ENCODE assay signal across 18 mouse cellular contexts in genomic region chr9:107453151-107453550, GRCm38 (mm10). TPM values are rescaled to one million over a fixed set of nuclear protein-coding genes. Genes with fewer than 3 reads are reported as not detected.
A peak's percentile ranks its signal among the peaks of the same experiment; 100 is the strongest.
DNase-seq lines count a peak whose midpoint lies in the region; ATAC-seq and TF ChIP-seq lines count a peak whose summit lies in the region.
"Had no signal": no experiment of that assay in that cellular context is flagged by ENCODE, and none has a peak within 500 bp of the region (broad histone marks: within the 10 kb centered on the region; RNA-seq: fewer than 3 reads in every experiment).

No protein-coding gene starts in this region.

- TF ChIP-seq CTCF in lung, embryonic 14.5 days (IDR thresholded peaks at IDR 0.05; ENCODE audit: low read depth), result peak; percentile 42; the same call in 1 of the 2 replicates

- peak overlapping the region; percentile 38; the same call in 1 of the 2 replicates for H3K4me2 ChIP-seq in lung, embryonic 14.5 days
- H3K4me2 ChIP-seq in midbrain, embryonic 14.5 days (ENCODE audit: low read length), result no peak overlapping the region
- no peak overlapping the region for H3K4me2 ChIP-seq in midbrain, embryonic 16.5 days (ENCODE audit: low read length)
- H3K4me2 ChIP-seq: embryonic facial prominence, embryonic 13.5 days; limb, embryonic 13.5 days had no signal

- 0 out of 2 replicates have a peak overlapping the region, but pooled peaks have one; percentile 31 for H3K27ac ChIP-seq in heart, embryonic 10.5 days
- no peak overlapping the region for H3K27ac ChIP-seq in lung, embryonic 14.5 days (ENCODE audit: low read depth)
- H3K27ac ChIP-seq in midbrain, embryonic 14.5 days (replicated peaks; ENCODE audit: low read depth, low read length), result peak overlapping the region; percentile 49; the same call in 1 of the 2 replicates
- H3K27ac ChIP-seq in midbrain, embryonic 16.5 days (ENCODE audit: low read length), result no peak overlapping the region
- H3K27ac ChIP-seq: embryonic facial prominence, embryonic 13.5 days; gastrocnemius, adult 2 months; limb, embryonic 13.5 days had no signal

- ATAC-seq in lung, embryonic 14.5 days (ENCODE audit: insufficient read depth), result peak; percentile 44; the same call in 1 of the 2 replicates
- ATAC-seq in midbrain, embryonic 14.5 days (ENCODE audit: low FRiP score, low TSS enrichment), result no peak
- no peak for ATAC-seq in midbrain, embryonic 16.5 days
- ATAC-seq: forebrain, embryonic 14.5 days; inflammation-experienced regulatory T-cells, adult 6 months had no signal

- H3K4me3 ChIP-seq in heart, embryonic 10.5 days, result no peak overlapping the region
- no peak overlapping the region for H3K4me3 ChIP-seq in lung, embryonic 14.5 days (ENCODE audit: low read depth, low read length)
- H3K4me3 ChIP-seq in midbrain, embryonic 14.5 days (replicated peaks; ENCODE audit: low read depth, low read length), result no peak overlapping the region
- H3K4me3 ChIP-seq in midbrain, embryonic 16.5 days (ENCODE audit: low read depth, low read length), result no peak overlapping the region
- H3K4me3 ChIP-seq: embryonic facial prominence, embryonic 13.5 days; erythroblast, embryonic 14.5 days; gastrocnemius, adult 2 months; limb, embryonic 13.5 days had no signal

- H3K36me3 ChIP-seq in heart, embryonic 10.5 days, result no peaks in the 10 kb centered on the region
- H3K36me3 ChIP-seq in lung, embryonic 14.5 days (ENCODE audit: insufficient read depth), result no peaks in the 10 kb centered on the region
- no peaks in the 10 kb centered on the region for H3K36me3 ChIP-seq in midbrain, embryonic 14.5 days (ENCODE audit: control insufficient read depth, insufficient read depth, low read length)
- H3K36me3 ChIP-seq in midbrain, embryonic 16.5 days (ENCODE audit: control insufficient read depth, insufficient read depth, low read length), result no peaks in the 10 kb centered on the region
- H3K36me3 ChIP-seq: embryonic facial prominence, embryonic 13.5 days; limb, embryonic 13.5 days had no signal

- no peak for DNase-seq in heart, embryonic 10.5 days (ENCODE audit: low spot score)
- DNase-seq in heart, adult 11 months, result no peak
- DNase-seq in lung, embryonic 14.5 days, result peak; percentile 60
- DNase-seq in lung, postnatal 10 days, result no peak
- DNase-seq in midbrain, embryonic 14.5 days, result no peak
- no peak for DNase-seq in adrenal gland, adult 18-20 months (ENCODE audit: low spot score in 2 of 2)
- DNase-seq: adrenal gland, postnatal 25 days; cerebellum, adult 8-10 months; gastrocnemius, adult 2 months; right cerebral cortex, postnatal 14 days; thymus, adult 18-20 months had no signal

- peaks cover 80% of the 10 kb centered on the region for H3K4me1 ChIP-seq in heart, embryonic 10.5 days
- H3K4me1 ChIP-seq in lung, embryonic 14.5 days (ENCODE audit: insufficient read depth), result peaks cover 8% of the 10 kb centered on the region; the same call in 1 of the 2 replicates
- H3K4me1 ChIP-seq in midbrain, embryonic 14.5 days (ENCODE audit: control insufficient read depth, insufficient read depth, low read length), result peaks cover 15% of the 10 kb centered on the region; the same call in 1 of the 2 replicates
- peaks cover 4% of the 10 kb centered on the region; the same call in 1 of the 2 replicates for H3K4me1 ChIP-seq in midbrain, embryonic 16.5 days (ENCODE audit: control insufficient read depth, insufficient read depth, low read length)

- H3K9me3 ChIP-seq in heart, embryonic 10.5 days, result no peaks in the 10 kb centered on the region
- no peaks in the 10 kb centered on the region for H3K9me3 ChIP-seq in lung, embryonic 14.5 days (ENCODE audit: low read depth, low read length)
- no peaks in the 10 kb centered on the region for H3K9me3 ChIP-seq in midbrain, embryonic 14.5 days (ENCODE audit: control insufficient read depth, low read length)
- H3K9me3 ChIP-seq in midbrain, embryonic 16.5 days (replicated peaks; ENCODE audit: control insufficient read depth, low read length, poor library complexity, severe bottlenecking), result no peaks in the 10 kb centered on the region
- H3K9me3 ChIP-seq: embryonic facial prominence, embryonic 13.5 days; limb, embryonic 13.5 days had no signal

- WGBS in heart, embryonic 10.5 days, result 81% methylated on average over 8 of the region's 8 CpGs
- WGBS in lung, embryonic 14.5 days, result 60% methylated on average over 8 of the region's 8 CpGs
- WGBS in midbrain, embryonic 14.5 days, result 83% methylated on average over 8 of the region's 8 CpGs
- 84% methylated on average over 8 of the region's 8 CpGs for WGBS in midbrain, embryonic 16.5 days

- no peak overlapping the region for H3K9ac ChIP-seq in lung, embryonic 14.5 days
- no peak overlapping the region for H3K9ac ChIP-seq in midbrain, embryonic 14.5 days (replicated peaks; ENCODE audit: low read length)
- H3K9ac ChIP-seq in midbrain, embryonic 16.5 days (ENCODE audit: low read depth, low read length), result no peak overlapping the region
- H3K9ac ChIP-seq: embryonic facial prominence, embryonic 13.5 days; limb, embryonic 13.5 days had no signal

- H3K27me3 ChIP-seq in heart, embryonic 10.5 days (ENCODE audit: insufficient read depth, poor library complexity, severe bottlenecking), result peaks cover 22% of the 10 kb centered on the region; the same call in 1 of the 2 replicates
- H3K27me3 ChIP-seq in lung, embryonic 14.5 days (ENCODE audit: insufficient read depth, low read length), result no peaks in the 10 kb centered on the region
- no peaks in the 10 kb centered on the region for H3K27me3 ChIP-seq in midbrain, embryonic 14.5 days (ENCODE audit: control insufficient read depth, insufficient read depth, low read length)
- no peaks in the 10 kb centered on the region for H3K27me3 ChIP-seq in midbrain, embryonic 16.5 days (ENCODE audit: control insufficient read depth, insufficient read depth, low read depth, low read length)

RNA-seq across cellular contexts. Expression of gene Cacna2d2, which starts 53.7 kb away (rescaled TPM):
- polyA plus RNA-seq in heart, embryonic 10.5 days (2016; fragmentation: Nextera tagmentation; extraction: Ambion mirVana), result 6.8 TPM in 2 replicates
- 0.18 TPM in 1 of 2 replicates, not detected in the other for polyA plus RNA-seq in lung, embryonic 14.5 days (2014; fragmentation: Nextera tagmentation; extraction: Ambion mirVana)
- 7.9 and 10.6 TPM in 2 replicates for polyA plus RNA-seq in midbrain, embryonic 14.5 days (2014; fragmentation: Nextera tagmentation; extraction: Ambion mirVana)
- polyA plus RNA-seq in midbrain, embryonic 16.5 days (2015; fragmentation: Nextera tagmentation; extraction: Ambion mirVana), result 9.1 and 9.3 TPM in 2 replicates
- 1 to 10 TPM; 5.8 to 6.9 TPM for total RNA-seq in adrenal gland, adult 18-20 months (2021)
- polyA plus RNA-seq: erythroblast, embryonic 14.5 days; liver, embryonic 16.5 days had no signal

Comparison
In these comparisons a context has a peak if more than half of its experiments do, and no peak if none do; other contexts are left out.
1. H3K27ac ChIP-seq: peak in heart, embryonic 10.5 days (single experiment) and midbrain, embryonic 14.5 days (single experiment); none in lung, embryonic 14.5 days (single experiment) and midbrain, embryonic 16.5 days (single experiment).